Mouse (Mus musculus) yolk sac, embryonic 10.5 days (tissue): ENCODE results near the gene Mdn1.

Experiments
- DNase-seq: peaks from one replicate; pipeline ENCODE4 v3.0.0-alpha.2; 2017; ENCODE audit warnings: low spot score

Gene Mdn1

GRCm38 (mm10) chr4:32656918-32657662 is at the start of gene Mdn1:
Mdn1 (plus strand) TSS chr4:32657119.
- DNase-seq, result peak; percentile 90

GRCm38 (mm10) chr4:32615034-32615881 is 41.7 kb upstream of the Mdn1 start, which contains the start of gene Casp8ap2:
Casp8ap2 (plus strand) TSS chr4:32615451.
- peak; percentile 99 for DNase-seq

GRCm38 (mm10) chr4:32621637-32622036 is 35.3 kb upstream of the Mdn1 start:
- no peak for DNase-seq

GRCm38 (mm10) chr4:32651669-32652068 is 5.2 kb upstream of the Mdn1 start:
- no peak for DNase-seq

- no peak for DNase-seq
Observed at GRCm38 (mm10) chr4:32656146-32656904, 594 bp upstream of the Mdn1 start.

GRCm38 (mm10) chr4:32665843-32666242 is 8.9 kb downstream of the Mdn1 start:
- no peak for DNase-seq

- no peak for DNase-seq
Observed at GRCm38 (mm10) chr4:32668291-32668690, 11.4 kb downstream of the Mdn1 start.

GRCm38 (mm10) chr4:32669825-32670224 is 12.9 kb downstream of the Mdn1 start:
- DNase-seq, result no peak

- DNase-seq, result no peak
Observed at GRCm38 (mm10) chr4:32674025-32674424, 17.1 kb downstream of the Mdn1 start.

- no peak for DNase-seq
Observed at GRCm38 (mm10) chr4:32677471-32677870, 20.6 kb downstream of the Mdn1 start.

- DNase-seq, result no peak
Observed at GRCm38 (mm10) chr4:32680843-32681242, 23.9 kb downstream of the Mdn1 start.

GRCm38 (mm10) chr4:32682471-32682870 is 25.6 kb downstream of the Mdn1 start:
- DNase-seq, result no peak

- DNase-seq, result no peak
Observed at GRCm38 (mm10) chr4:32683061-32683582, 26.2 kb downstream of the Mdn1 start.

- no peak for DNase-seq
Observed at GRCm38 (mm10) chr4:32717733-32718132, 60.8 kb downstream of the Mdn1 start.

- no peak for DNase-seq
Observed at GRCm38 (mm10) chr4:32745394-32745793, 88.5 kb downstream of the Mdn1 start.

GRCm38 (mm10) chr4:32748396-32748795 is 91.5 kb downstream of the Mdn1 start:
- no peak for DNase-seq

GRCm38 (mm10) chr4:32750711-32751110 is 93.8 kb downstream of the Mdn1 start:
- no peak for DNase-seq

- DNase-seq, result no peak
Observed at GRCm38 (mm10) chr4:32757430-32757829, 100.5 kb downstream of the Mdn1 start.

GRCm38 (mm10) chr4:32767471-32767870 is 110.6 kb downstream of the Mdn1 start:
- DNase-seq, result no peak

- DNase-seq, result no peak
Observed at GRCm38 (mm10) chr4:32768046-32768445, 111.1 kb downstream of the Mdn1 start.

- no peak for DNase-seq
Observed at GRCm38 (mm10) chr4:32770284-32770810, 113.4 kb downstream of the Mdn1 start.

GRCm38 (mm10) chr4:32779996-32780395 is 123.1 kb downstream of the Mdn1 start:
- no peak for DNase-seq
